Mouse (Mus musculus) MEL (cell line): ENCODE results near the gene Ttpal.

Source experiments
- CTCF ChIP-seq, 3 experiments: IDR thresholded peaks in 2 of 3; conservative IDR thresholded peaks in 1 of 3; 2 replicates each; pipeline ENCODE4 v1.5.1; 2011 to 2012; ENCODE audit warnings: low read length in 3 of 3, low read depth in 2 of 3, mild to moderate bottlenecking in 2 of 3, improper control_type of control experiment in 1 of 3, inconsistent platforms in 1 of 3, mixed read lengths in 1 of 3, moderate library complexity in 1 of 3; ENCODE audit not compliant: control insufficient read depth in 1 of 3, insufficient read depth in 1 of 3, poor library complexity in 1 of 3, severe bottlenecking in 1 of 3
- ELF1 ChIP-seq: IDR thresholded peaks from 2 replicates; pipeline ENCODE4 v1.6.1; 2014; ENCODE audit warnings: low read depth, mild to moderate bottlenecking, inconsistent platforms, low read length, improper control_type of control experiment, moderate library complexity
- EP300 ChIP-seq, 2 experiments: IDR thresholded peaks; 2 replicates each; pipeline ENCODE4 v1.6.1; 2011; ENCODE audit warnings: improper control_type of control experiment in 2 of 2, low read length in 2 of 2, low read depth in 1 of 2, mild to moderate bottlenecking in 1 of 2
- HCFC1 ChIP-seq: IDR thresholded peaks from 2 replicates; pipeline ENCODE4 v1.6.1; 2012; ENCODE audit warnings: low read depth, mild to moderate bottlenecking, inconsistent platforms, low read length, improper control_type of control experiment, moderate library complexity
- KAT2A ChIP-seq: conservative IDR thresholded peaks from 2 replicates; pipeline ENCODE4 v1.6.1; 2012; ENCODE audit warnings: low read depth, low read length, improper control_type of control experiment, inconsistent platforms
- MEF2A ChIP-seq: IDR thresholded peaks from 2 replicates; pipeline ENCODE4 v1.6.1; 2014; ENCODE audit warnings: low read depth, mild to moderate bottlenecking, inconsistent platforms, low read length, improper control_type of control experiment; ENCODE audit not compliant: poor library complexity, insufficient replicate concordance, severe bottlenecking; ENCODE audit errors: extremely low read depth
- NELFE ChIP-seq: IDR thresholded peaks from 2 replicates; pipeline ENCODE4 v1.6.1; 2011; ENCODE audit warnings: low read depth, low read length, improper control_type of control experiment
- POLR2A ChIP-seq, 2 experiments: IDR thresholded peaks; 2 replicates each; pipeline ENCODE4 v1.6.1; 2011 to 2012; ENCODE audit warnings: low read length in 2 of 2, mild to moderate bottlenecking in 2 of 2, control low read depth in 1 of 2, improper control_type of control experiment in 1 of 2, low read depth in 1 of 2, moderate library complexity in 1 of 2; ENCODE audit not compliant: control insufficient read depth in 1 of 2, insufficient read depth in 1 of 2, poor library complexity in 1 of 2

DNA sequence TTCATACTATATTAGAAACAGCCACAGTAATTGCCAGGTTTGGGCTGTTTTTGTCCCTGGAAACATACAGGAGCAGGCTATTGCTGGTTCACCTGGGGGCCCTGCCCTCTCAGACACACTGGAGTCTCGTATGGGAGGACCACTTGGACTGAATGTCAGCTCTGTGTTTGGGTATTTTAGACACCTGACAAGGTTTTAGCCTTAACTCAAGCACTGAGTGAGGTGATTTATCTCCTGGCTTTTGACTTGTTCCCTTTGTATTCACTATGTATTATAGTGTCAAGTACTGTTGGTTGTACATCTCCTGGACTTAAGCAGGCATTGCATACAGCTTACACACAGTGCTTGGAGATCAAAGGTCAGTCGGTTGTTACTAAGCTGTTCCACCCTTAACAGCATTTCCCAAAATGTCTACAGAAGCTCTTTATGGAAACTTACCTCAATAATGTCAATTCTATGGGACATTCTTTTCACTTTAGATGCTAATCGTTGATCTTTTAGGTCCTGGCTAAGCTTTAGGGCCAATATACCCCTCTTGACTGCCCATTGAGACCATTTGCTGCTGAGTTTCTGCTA lies 14.6 kb downstream of the Ttpal start:
- no peak for TF ChIP-seq EP300 (IDR thresholded peaks at IDR 0.05; ENCODE audit: low read depth in 1 of 2, low read length in 2 of 2)
- no peak for TF ChIP-seq CTCF (IDR thresholded peaks at IDR 0.05 in 2 of 3, conservative IDR thresholded peaks at IDR 0.05 in 1 of 3; ENCODE audit: control insufficient read depth in 1 of 3, insufficient read depth in 1 of 3, low read depth in 2 of 3, low read length in 3 of 3, poor library complexity in 1 of 3, severe bottlenecking in 1 of 3)
- no peak for TF ChIP-seq MEF2A
- TF ChIP-seq NELFE, result no peak
- no peak for TF ChIP-seq HCFC1
- TF ChIP-seq ELF1, result no peak
- TF ChIP-seq POLR2A (IDR thresholded peaks at IDR 0.05; ENCODE audit: control insufficient read depth in 1 of 2, insufficient read depth in 1 of 2, low read depth in 1 of 2, low read length in 2 of 2, poor library complexity in 1 of 2), result no peak; a peak in 1 of 4 replicates
- no peak for TF ChIP-seq KAT2A
